Mouse (Mus musculus) C2C12 (cell line): Measurements from ENCODE around the gene Gm9837. TPM values are rescaled to one million over a fixed set of nuclear protein-coding genes. Genes with fewer than 3 reads are reported as not detected.

Experiments
- H3K27me3 ChIP-seq: one replicate; pipeline ENCODE4 v1.6.1; 2011; ENCODE audit not compliant: control insufficient read depth, insufficient read depth, insufficient read length
- H3K36me3 ChIP-seq: one replicate; pipeline ENCODE4 v1.6.1; 2011; ENCODE audit not compliant: control insufficient read depth, insufficient read depth
- H3K4me3 ChIP-seq: one replicate; pipeline ENCODE4 v1.5.1; 2011; ENCODE audit warnings: mild to moderate bottlenecking, control low read depth; ENCODE audit not compliant: poor library complexity, insufficient read depth, severe bottlenecking
- H3K79me2 ChIP-seq: one replicate; pipeline ENCODE4 v1.6.1; 2011; ENCODE audit not compliant: control insufficient read depth, insufficient read depth
- H3K79me3 ChIP-seq: one replicate; pipeline ENCODE4 v1.6.1; 2011; ENCODE audit warnings: low read depth, control low read depth
- H3ac ChIP-seq: one replicate; pipeline ENCODE3; 2011; ENCODE audit warnings: low read depth; ENCODE audit not compliant: control insufficient read depth, insufficient read length
- CEBPB ChIP-seq: IDR thresholded peaks from one replicate; pipeline ENCODE4 v1.6.1; 2011; ENCODE audit warnings: low read depth, mild to moderate bottlenecking, control low read depth, moderate library complexity
- CTCF ChIP-seq: IDR thresholded peaks from one replicate; pipeline ENCODE4 v1.5.1; 2011; ENCODE audit not compliant: control insufficient read depth, insufficient read depth, insufficient read length
- FOSL1 ChIP-seq: IDR thresholded peaks from one replicate; pipeline ENCODE4 v1.8.0; 2011; ENCODE audit warnings: mild to moderate bottlenecking, low read length; ENCODE audit not compliant: poor library complexity, insufficient read depth, severe bottlenecking
- MAX ChIP-seq: IDR thresholded peaks from one replicate; pipeline ENCODE4 v1.6.1; 2011; ENCODE audit warnings: mild to moderate bottlenecking, control low read depth
- MYOD1 ChIP-seq: IDR thresholded peaks from one replicate; pipeline ENCODE4 v1.6.1; 2011; ENCODE audit warnings: low read depth; ENCODE audit not compliant: control insufficient read depth, insufficient read length
- MYOG ChIP-seq: IDR thresholded peaks from one replicate; pipeline ENCODE4 v1.6.1; 2011; ENCODE audit not compliant: control insufficient read depth, insufficient read length; ENCODE audit errors: extremely low read depth
- USF1 ChIP-seq: IDR thresholded peaks from one replicate; pipeline ENCODE4 v1.6.1; 2011; ENCODE audit warnings: low read depth, mild to moderate bottlenecking, control low read depth, moderate library complexity
- polyA plus RNA-seq: library from polyadenylated mRNA; unstranded; fragments of >200 nt; fragmentation: generic; extraction: Trizol; gene quantifications from one replicate; pipeline ENCODE4 v1.2.1, GENCODE M21; 2012; ENCODE audit warnings: missing spikeins

Gm9837 gene
- polyA plus RNA-seq, 1 experiment = not detected

- Histone ChIP-seq H3K27me3 (no peaks in the 10 kb centered on the region), H3ac (no peak overlapping the region), H3K79me3 (no peaks in the 10 kb centered on the region), H3K36me3 (no peaks in the 10 kb centered on the region), H3K4me3 (no peak overlapping the region), H3K79me2 (no peaks in the 10 kb centered on the region)
- TF ChIP-seq FOSL1 = no peak
- no peak for TF ChIP-seq MYOG
- TF ChIP-seq MYOD1 = no peak
- TF ChIP-seq CEBPB = no peak
- no peak for TF ChIP-seq USF1
- no peak for TF ChIP-seq CTCF
- no peak for TF ChIP-seq MAX
Observed at GRCm38 (mm10) chr11:53481088-53481730, 10.9 kb upstream of the Gm9837 start.

GRCm38 (mm10) chr11:53479783-53480301, 9.6 kb upstream of the Gm9837 start, which contains the start of the genes Gm9945 and Sowaha:
Gene Gm9945 (plus strand): TSS chr11:53480166.
Gene Sowaha (minus strand): TSS chr11:53480274.
- Histone ChIP-seq H3K36me3 (no peaks in the 10 kb centered on the region), H3K27me3 (peaks cover 4% of the 10 kb centered on the region), H3ac (no peak within 1 kb of the TSS), H3K4me3 (no peak within 1 kb of the TSS), H3K79me3 (no peaks in the 10 kb centered on the region), H3K79me2 (no peaks in the 10 kb centered on the region)
- TF ChIP-seq FOSL1 = no peak
- TF ChIP-seq MAX = no peak
- TF ChIP-seq CEBPB = no peak
- no peak for TF ChIP-seq MYOD1
- TF ChIP-seq USF1 = no peak

- H3K79me2 ChIP-seq = no peaks in the 10 kb centered on the region
- peaks cover 8% of the 10 kb centered on the region for H3K27me3 ChIP-seq
- no peak overlapping the region for H3K4me3 ChIP-seq
- TF ChIP-seq CTCF (no peak), MYOD1 (no peak), MAX (no peak), FOSL1 (no peak), MYOG (no peak), CEBPB (no peak), USF1 (no peak)
- no peak overlapping the region for H3ac ChIP-seq
- no peaks in the 10 kb centered on the region for H3K36me3 ChIP-seq
- no peaks in the 10 kb centered on the region for H3K79me3 ChIP-seq
Observed at GRCm38 (mm10) chr11:53479171-53479782, 9.0 kb upstream of the Gm9837 start.

GRCm38 (mm10) chr11:53478383-53479170, 8.3 kb upstream of the Gm9837 start:
- Histone ChIP-seq H3K36me3 (no peaks in the 10 kb centered on the region), H3ac (no peak overlapping the region), H3K79me2 (no peaks in the 10 kb centered on the region), H3K79me3 (no peaks in the 10 kb centered on the region), H3K4me3 (no peak overlapping the region), H3K27me3 (peaks cover 14% of the 10 kb centered on the region)
- TF ChIP-seq FOSL1 = no peak

GRCm38 (mm10) chr11:53477833-53478232, 7.6 kb upstream of the Gm9837 start:
- H3K27me3 ChIP-seq = peaks cover 19% of the 10 kb centered on the region

More at GRCm38 (mm10) chr11:53477833-53478232, 7.6 kb upstream of the Gm9837 start:
- Histone ChIP-seq H3ac (no peak overlapping the region), H3K36me3 (no peaks in the 10 kb centered on the region), H3K79me2 (no peaks in the 10 kb centered on the region), H3K4me3 (no peak overlapping the region), H3K79me3 (no peaks in the 10 kb centered on the region)
- TF ChIP-seq USF1 (no peak), FOSL1 (no peak), MAX (no peak), MYOD1 (no peak), CTCF (no peak), MYOG (no peak), CEBPB (no peak)
